Mouse (Mus musculus): ENCODE results near the gene Eno1. TPM values are rescaled to one million over a fixed set of nuclear protein-coding genes. Genes with fewer than 3 reads are reported as not detected.

The Eno1 gene
- total and polyA plus RNA-seq, 3 experiments, result 1,109 to 1,985 (median 1,272) TPM

- no peak overlapping the region for H3K4me3 ChIP-seq (replicated peaks in 1 of 3; ENCODE audit: low read depth in 2 of 3, low read length in 2 of 3, poor library complexity in 1 of 3)
- H3K4me1 ChIP-seq (ENCODE audit: control insufficient read depth in 1 of 2, insufficient read depth in 2 of 2), result peaks cover 3 to 46% of the 10 kb centered on the region in 2 experiments
- no peak for DNase-seq (ENCODE audit: extremely low read depth)
- in situ Hi-C loops (cut with MboI; ENCODE audit: low pct_ligation_motif_present, low pct_unique_long_range_greater_than_20kb, low sequenced_read_pairs) (no loop called here), dilution Hi-C loops (cut with MboI; ENCODE audit: extremely low pct_ligation_motif_present, extremely low pct_unique_long_range_greater_than_20kb, low sequenced_read_pairs) (no loop called here)
- H3K9ac ChIP-seq (ENCODE audit: insufficient read depth, low read depth), result no peak overlapping the region
- no peak for TF ChIP-seq MEF2A (IDR thresholded peaks at IDR 0.05; ENCODE audit: borderline replicate concordance, low read depth, low read length)
- TF ChIP-seq ELF1 (IDR thresholded peaks at IDR 0.05; ENCODE audit: low read depth, low read length), result no peak
- TF ChIP-seq MXI1 (IDR thresholded peaks at IDR 0.05; ENCODE audit: low read depth, low read length), result 0 out of 2 replicates have a peak, but pooled peaks have one; percentile 10
- TF ChIP-seq KAT2A (IDR thresholded peaks at IDR 0.05; ENCODE audit: insufficient replicate concordance, low read length), result no peak
- TF ChIP-seq MAZ (IDR thresholded peaks at IDR 0.05; ENCODE audit: low read depth, low read length), result no peak
- no peak for TF ChIP-seq SIN3A (IDR thresholded peaks at IDR 0.05; ENCODE audit: low read length)
- TF ChIP-seq MAX (IDR thresholded peaks at IDR 0.05; ENCODE audit: low read length), result no peak
- TF ChIP-seq ZNF384 (IDR thresholded peaks at IDR 0.05; ENCODE audit: low read depth, low read length), result no peak
- no peak for TF ChIP-seq POLR2AphosphoS2 (IDR thresholded peaks at IDR 0.05; ENCODE audit: low read depth, low read length)
- no peak for TF ChIP-seq BHLHE40 (IDR thresholded peaks at IDR 0.05; ENCODE audit: low read depth, low read length)
- peak; percentile 62; the same call in 1 of the 2 replicates for TF ChIP-seq MAFK (IDR thresholded peaks at IDR 0.05; ENCODE audit: insufficient replicate concordance, low read length)
- no peak for TF ChIP-seq SMC3 (IDR thresholded peaks at IDR 0.05; ENCODE audit: low read depth, low read length)
- TF ChIP-seq PAX5 (IDR thresholded peaks at IDR 0.05; ENCODE audit: low read length), result no peak
- TF ChIP-seq TCF12 (IDR thresholded peaks at IDR 0.05; ENCODE audit: low read depth, low read length), result no peak
- no peak for TF ChIP-seq JUN (IDR thresholded peaks at IDR 0.05; ENCODE audit: insufficient read depth, low read depth, low read length)
- no peak for TF ChIP-seq POLR2A (IDR thresholded peaks at IDR 0.05; ENCODE audit: low read depth, low read length)
- no peak for TF ChIP-seq TBP (conservative IDR thresholded peaks at IDR 0.05; ENCODE audit: low read depth, low read length)
- no peak for TF ChIP-seq NRF1 (IDR thresholded peaks at IDR 0.05; ENCODE audit: low read depth, low read length)
- no peaks in the 10 kb centered on the region for H3K27me3 ChIP-seq (replicated peaks)
- H3K36me3 ChIP-seq (replicated peaks in 1 of 2; ENCODE audit: control insufficient read depth in 1 of 2, insufficient read depth in 1 of 2, low read length in 1 of 2), result peaks cover 0 to 11% of the 10 kb centered on the region in 2 experiments
- no peaks in the 10 kb centered on the region for H3K9me3 ChIP-seq (replicated peaks; ENCODE audit: low read length)
- peaks cover 27% of the 10 kb centered on the region for H3K79me2 ChIP-seq (replicated peaks; ENCODE audit: control insufficient read depth, extremely low read depth, insufficient read depth, poor library complexity, severe bottlenecking)
- no peak overlapping the region for H3K4me2 ChIP-seq (ENCODE audit: insufficient read depth, low read depth, poor library complexity, severe bottlenecking)
- no peak overlapping the region for H3K27ac ChIP-seq (ENCODE audit: insufficient read depth, low read depth)
Measured at GRCm38 (mm10) chr4:150234599-150235327, 1.8 kb upstream of the Eno1 start.

- H3K27ac ChIP-seq (ENCODE audit: insufficient read depth, low read depth), result no peak overlapping the region
- peaks cover 31% of the 10 kb centered on the region for H3K79me2 ChIP-seq (replicated peaks; ENCODE audit: control insufficient read depth, extremely low read depth, insufficient read depth, poor library complexity, severe bottlenecking)
- H3K9ac ChIP-seq (ENCODE audit: insufficient read depth, low read depth), result no peak overlapping the region
- H3K4me1 ChIP-seq (ENCODE audit: control insufficient read depth in 1 of 2, insufficient read depth in 2 of 2), result peaks cover 3 to 42% of the 10 kb centered on the region in 2 experiments
- no peak for DNase-seq (ENCODE audit: extremely low read depth)
- no peaks in the 10 kb centered on the region for H3K27me3 ChIP-seq (replicated peaks)
- dilution Hi-C loops (cut with MboI; ENCODE audit: extremely low pct_ligation_motif_present, extremely low pct_unique_long_range_greater_than_20kb, low sequenced_read_pairs) (no loop called here), in situ Hi-C loops (cut with MboI; ENCODE audit: low pct_ligation_motif_present, low pct_unique_long_range_greater_than_20kb, low sequenced_read_pairs) (no loop called here)
- TF ChIP-seq MAFK (IDR thresholded peaks at IDR 0.05; ENCODE audit: insufficient replicate concordance, low read length) (no peak), ZC3H11A (IDR thresholded peaks at IDR 0.05; ENCODE audit: low read depth, low read length) (no peak), CHD1 (IDR thresholded peaks at IDR 0.05; ENCODE audit: low read depth, low read length) (no peak), ELF1 (IDR thresholded peaks at IDR 0.05; ENCODE audit: low read depth, low read length) (no peak), MAZ (IDR thresholded peaks at IDR 0.05; ENCODE audit: low read depth, low read length) (no peak), RAD21 (IDR thresholded peaks at IDR 0.05; ENCODE audit: low read depth, low read length) (no peak), KAT2A (IDR thresholded peaks at IDR 0.05; ENCODE audit: insufficient replicate concordance, low read length) (no peak), ETS1 (conservative IDR thresholded peaks at IDR 0.05; ENCODE audit: low read depth, low read length) (no peak), USF2 (conservative IDR thresholded peaks at IDR 0.05; ENCODE audit: low read depth, low read length) (no peak)
- H3K4me2 ChIP-seq (ENCODE audit: insufficient read depth, low read depth, poor library complexity, severe bottlenecking), result no peak overlapping the region
- H3K4me3 ChIP-seq (replicated peaks in 1 of 3; ENCODE audit: low read depth in 2 of 3, low read length in 2 of 3, poor library complexity in 1 of 3), result no peak overlapping the region
- H3K36me3 ChIP-seq (replicated peaks in 1 of 2; ENCODE audit: control insufficient read depth in 1 of 2, insufficient read depth in 1 of 2, low read length in 1 of 2), result peaks cover 2 to 17% of the 10 kb centered on the region in 2 experiments
- no peaks in the 10 kb centered on the region for H3K9me3 ChIP-seq (replicated peaks; ENCODE audit: low read length)
Measured at GRCm38 (mm10) chr4:150235585-150235984, 936 bp upstream of the Eno1 start.

Data from CH12.LX (cell line).